Mouse (Mus musculus): ENCODE measurements at regions not wholly inside any gene's neighbourhood (a gene's known extent, or its start where the extent isn't known, plus 50 kb on each side); places are given as distances from the start of the nearest gene placed in this dataset.

DNA sequence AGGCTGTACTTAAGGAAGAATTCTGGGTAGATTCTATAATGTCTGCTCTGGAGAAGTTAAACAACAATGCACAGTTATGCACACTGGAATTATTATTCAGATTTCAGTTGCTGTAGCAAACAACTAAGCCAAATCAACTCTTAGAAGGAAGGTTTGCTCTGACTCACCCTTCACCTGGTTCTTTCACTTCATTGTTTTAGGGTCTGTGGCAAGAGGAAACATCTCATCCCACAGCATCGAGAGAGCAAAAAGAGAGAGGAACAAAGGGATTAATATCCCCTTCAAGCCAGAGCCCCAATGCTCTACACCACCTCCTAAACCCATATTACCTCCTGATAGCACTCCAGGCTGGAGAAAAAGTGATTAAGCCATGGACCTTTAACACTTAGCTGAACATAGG lies 373.4 kb upstream of the Meis1 start:
- Histone ChIP-seq H3K36me3 (ENCODE audit: control insufficient read depth, insufficient read depth) (no peaks in the 10 kb centered on the region), H3K27ac (ENCODE audit: low read length) (no peak overlapping the region), H3K4me1 (ENCODE audit: control insufficient read depth, insufficient read depth, low read length) (peaks cover 4% of the 10 kb centered on the region), H3K27me3 (ENCODE audit: control insufficient read depth, insufficient read depth, low read length) (no peaks in the 10 kb centered on the region), H3K9me3 (replicated peaks; ENCODE audit: control insufficient read depth, low read length) (no peaks in the 10 kb centered on the region), H3K4me3 (ENCODE audit: low read length) (no peak overlapping the region), H3K4me2 (ENCODE audit: low read depth, low read length) (no peak overlapping the region), H3K9ac (ENCODE audit: low read length) (no peak overlapping the region)
- ATAC-seq (replicated peaks; ENCODE audit: extremely low read depth, insufficient read depth, low FRiP score), result no peak
- 67% methylated on average over 1 of the region's 1 CpGs for WGBS

DNA sequence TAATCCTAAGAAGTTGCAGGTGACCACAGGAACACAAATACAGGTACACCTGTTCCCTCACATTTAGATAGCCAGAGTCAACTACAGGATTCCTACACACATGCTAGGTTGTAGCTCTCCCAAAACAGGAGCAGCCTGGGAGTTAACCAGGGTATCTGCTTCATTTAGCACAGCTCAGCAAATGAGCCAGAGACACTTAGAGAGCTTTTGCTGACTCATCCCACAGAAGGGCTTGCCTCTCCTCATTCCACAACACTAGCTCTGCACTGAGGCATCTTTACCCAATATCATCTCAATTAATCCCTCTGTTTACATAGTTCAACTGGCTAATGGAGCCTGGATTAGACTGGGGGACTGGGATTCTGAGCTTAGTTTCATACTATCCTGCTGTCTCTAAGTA lies 375.6 kb upstream of the Meis1 start:
- no peak for ATAC-seq (replicated peaks; ENCODE audit: extremely low read depth, insufficient read depth, low FRiP score)
- Histone ChIP-seq H3K4me1 (ENCODE audit: control insufficient read depth, insufficient read depth, low read length) (peaks cover 4% of the 10 kb centered on the region), H3K9me3 (replicated peaks; ENCODE audit: control insufficient read depth, low read length) (no peaks in the 10 kb centered on the region), H3K9ac (ENCODE audit: low read length) (no peak overlapping the region), H3K4me3 (ENCODE audit: low read length) (no peak overlapping the region), H3K27me3 (ENCODE audit: control insufficient read depth, insufficient read depth, low read length) (no peaks in the 10 kb centered on the region), H3K4me2 (ENCODE audit: low read depth, low read length) (no peak overlapping the region), H3K36me3 (ENCODE audit: control insufficient read depth, insufficient read depth) (no peaks in the 10 kb centered on the region), H3K27ac (ENCODE audit: low read length) (no peak overlapping the region)

DNA sequence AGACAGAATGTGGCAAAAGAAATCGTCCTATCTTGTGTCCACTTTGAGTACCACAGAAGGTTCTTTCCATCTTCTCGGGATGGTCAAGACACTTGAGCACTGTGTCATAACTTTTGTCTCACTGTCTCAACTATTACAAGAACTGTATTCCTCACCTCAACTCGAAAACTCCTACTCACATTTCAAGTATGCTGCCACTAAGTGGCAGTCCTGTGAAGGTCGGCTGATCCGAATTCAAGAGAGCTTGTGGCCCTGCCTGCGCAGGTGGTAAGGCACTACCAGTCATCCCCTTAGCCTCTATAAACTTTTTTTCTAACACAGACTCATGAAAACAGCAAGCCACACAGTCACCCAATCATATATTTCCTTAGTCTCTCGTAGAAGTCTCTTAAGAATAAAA lies 381.6 kb upstream of the Meis1 start:
- H3K4me3 ChIP-seq (ENCODE audit: low read length), result no peak overlapping the region
- H3K36me3 ChIP-seq (ENCODE audit: control insufficient read depth, insufficient read depth), result no peaks in the 10 kb centered on the region
- peaks cover 4% of the 10 kb centered on the region for H3K4me1 ChIP-seq (ENCODE audit: control insufficient read depth, insufficient read depth, low read length)
- H3K9ac ChIP-seq (ENCODE audit: low read length), result no peak overlapping the region
- H3K4me2 ChIP-seq (ENCODE audit: low read depth, low read length), result no peak overlapping the region
- no peaks in the 10 kb centered on the region for H3K9me3 ChIP-seq (replicated peaks; ENCODE audit: control insufficient read depth, low read length)
- no peak overlapping the region for H3K27ac ChIP-seq (ENCODE audit: low read length)
- WGBS, result 75% methylated on average over 7 of the region's 7 CpGs
- ATAC-seq (replicated peaks; ENCODE audit: extremely low read depth, insufficient read depth, low FRiP score), result no peak
- no peaks in the 10 kb centered on the region for H3K27me3 ChIP-seq (ENCODE audit: control insufficient read depth, insufficient read depth, low read length)

DNA sequence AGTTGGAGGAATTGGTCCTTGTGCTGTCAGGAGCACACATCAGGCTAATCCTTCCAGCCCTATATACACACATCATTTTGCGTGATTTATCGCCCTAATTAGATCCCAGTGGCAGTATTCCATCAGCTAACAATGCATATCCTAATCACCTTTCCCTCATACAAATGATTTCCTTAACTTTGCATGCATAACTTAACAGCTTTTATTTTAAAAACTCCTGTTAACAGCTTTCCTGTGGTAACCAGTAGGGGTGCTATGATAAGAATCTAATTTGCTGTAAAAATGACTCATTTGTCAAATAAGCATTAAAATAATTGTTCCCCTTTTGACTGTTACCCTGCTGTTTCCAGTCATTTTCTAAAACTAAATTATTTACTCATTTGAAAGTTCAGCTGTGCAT lies 401.4 kb upstream of the Meis1 start:
- no peak for ATAC-seq (replicated peaks; ENCODE audit: extremely low read depth, insufficient read depth, low FRiP score)
- Histone ChIP-seq H3K9me3 (replicated peaks; ENCODE audit: control insufficient read depth, low read length) (no peaks in the 10 kb centered on the region), H3K4me2 (ENCODE audit: low read depth, low read length) (no peak overlapping the region), H3K9ac (ENCODE audit: low read length) (no peak overlapping the region), H3K27me3 (ENCODE audit: control insufficient read depth, insufficient read depth, low read length) (no peaks in the 10 kb centered on the region), H3K36me3 (ENCODE audit: control insufficient read depth, insufficient read depth) (no peaks in the 10 kb centered on the region), H3K4me3 (ENCODE audit: low read length) (no peak overlapping the region), H3K27ac (ENCODE audit: low read length) (no peak overlapping the region), H3K4me1 (ENCODE audit: control insufficient read depth, insufficient read depth, low read length) (no peaks in the 10 kb centered on the region)
- 83% methylated on average over 2 of the region's 2 CpGs for WGBS

DNA sequence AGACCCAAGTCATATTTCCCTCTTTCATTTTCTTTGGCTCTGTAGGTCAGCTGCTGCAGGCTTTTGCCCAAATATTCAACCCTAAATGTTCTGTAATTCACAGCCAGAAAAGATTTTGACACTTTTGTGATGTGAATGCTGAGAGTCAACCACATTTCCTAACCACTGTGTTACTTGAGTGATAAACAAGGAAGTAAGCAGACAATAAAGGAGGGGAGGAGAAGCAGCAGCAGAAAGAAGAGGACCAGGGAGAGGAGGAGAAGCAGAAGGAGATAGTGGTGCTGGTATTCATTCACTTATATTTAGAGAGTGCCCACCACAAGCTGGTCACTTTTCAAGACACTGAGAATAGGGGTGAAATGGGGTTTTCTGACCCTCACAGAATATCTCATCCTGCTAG lies 404.5 kb upstream of the Meis1 start:
- H3K27me3 ChIP-seq (ENCODE audit: control insufficient read depth, insufficient read depth, low read length), result no peaks in the 10 kb centered on the region
- no peaks in the 10 kb centered on the region for H3K9me3 ChIP-seq (replicated peaks; ENCODE audit: control insufficient read depth, low read length)
- no peak overlapping the region for H3K4me3 ChIP-seq (ENCODE audit: low read length)
- H3K4me1 ChIP-seq (ENCODE audit: control insufficient read depth, insufficient read depth, low read length), result no peaks in the 10 kb centered on the region
- no peak overlapping the region for H3K9ac ChIP-seq (ENCODE audit: low read length)
- no peak overlapping the region for H3K27ac ChIP-seq (ENCODE audit: low read length)
- ATAC-seq (replicated peaks; ENCODE audit: extremely low read depth, insufficient read depth, low FRiP score), result no peak
- H3K36me3 ChIP-seq (ENCODE audit: control insufficient read depth, insufficient read depth), result no peaks in the 10 kb centered on the region
- no peak overlapping the region for H3K4me2 ChIP-seq (ENCODE audit: low read depth, low read length)

DNA sequence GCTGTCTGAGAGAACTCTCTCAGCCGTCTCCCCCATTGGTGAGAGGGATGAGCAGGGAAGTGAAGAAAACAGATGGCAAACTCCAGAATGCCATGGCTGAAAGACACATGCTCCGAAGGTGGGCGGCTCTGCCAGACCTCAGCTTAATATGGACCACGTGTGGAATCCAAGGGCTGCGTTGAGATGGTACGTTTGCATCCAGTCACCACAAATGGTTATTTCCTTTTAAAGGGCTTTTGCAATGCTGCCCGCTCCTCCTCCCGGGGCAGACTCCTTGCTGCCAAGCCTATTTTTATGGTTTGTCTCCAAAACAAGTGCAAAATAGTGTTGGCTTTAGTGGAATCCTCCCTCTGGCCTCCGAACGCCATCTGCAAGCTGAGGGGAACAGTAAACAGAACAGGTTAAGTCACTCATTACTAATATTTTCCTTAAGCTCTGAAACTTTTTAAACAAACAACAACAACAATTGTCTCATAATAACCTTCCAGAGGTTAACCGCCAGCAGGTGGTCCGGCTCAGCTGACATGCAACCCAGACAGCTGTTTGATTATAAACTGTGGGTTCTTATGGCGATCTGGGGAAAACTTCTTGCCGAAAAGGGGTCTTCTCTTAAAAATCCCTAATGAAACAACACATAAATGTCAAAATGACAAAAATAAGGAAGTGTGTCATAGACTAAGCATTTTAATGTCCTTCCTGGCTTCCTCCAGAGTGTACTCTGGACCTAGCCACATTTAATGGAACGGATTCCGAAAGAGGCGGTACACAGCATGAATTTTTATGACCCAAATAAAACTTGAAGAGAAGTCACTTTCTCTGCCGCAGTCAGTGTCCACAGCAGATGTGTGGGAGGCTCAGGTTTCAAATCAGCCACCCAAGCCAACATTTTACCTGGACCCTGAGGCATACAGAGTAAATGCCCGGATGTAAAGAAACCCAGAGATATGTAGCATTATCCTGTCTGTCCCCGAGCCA lies 405.3 kb upstream of the Meis1 start:
- H3K4me2 ChIP-seq (ENCODE audit: low read depth, low read length), result no peak overlapping the region
- no peak for ATAC-seq (replicated peaks; ENCODE audit: extremely low read depth, insufficient read depth, low FRiP score)

DNA sequence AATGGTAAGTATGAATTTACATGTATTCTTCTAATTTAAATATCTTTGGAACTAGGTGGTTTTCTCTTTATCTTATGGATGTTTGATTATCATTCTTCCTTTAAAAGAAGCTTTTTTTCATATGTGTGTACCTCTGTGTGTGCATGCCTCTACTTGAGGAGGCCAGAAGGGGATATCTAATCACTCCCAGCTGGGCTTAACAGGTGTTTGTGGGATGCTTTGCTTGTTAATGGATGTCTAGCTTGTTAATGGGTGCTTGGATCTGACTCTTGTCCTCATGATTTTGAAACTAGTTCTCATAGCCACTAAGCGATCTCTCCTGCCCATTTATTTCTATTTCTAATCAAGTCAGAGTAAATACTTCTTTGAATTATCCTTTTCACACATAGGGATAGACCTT lies 408.8 kb upstream of the Meis1 start:
- Histone ChIP-seq H3K4me1 (ENCODE audit: control insufficient read depth, insufficient read depth, low read length) (no peaks in the 10 kb centered on the region), H3K4me2 (ENCODE audit: low read depth, low read length) (no peak overlapping the region), H3K4me3 (ENCODE audit: low read length) (no peak overlapping the region), H3K36me3 (ENCODE audit: control insufficient read depth, insufficient read depth) (no peaks in the 10 kb centered on the region), H3K9ac (ENCODE audit: low read length) (no peak overlapping the region), H3K27ac (ENCODE audit: low read length) (no peak overlapping the region), H3K9me3 (replicated peaks; ENCODE audit: control insufficient read depth, low read length) (no peaks in the 10 kb centered on the region), H3K27me3 (ENCODE audit: control insufficient read depth, insufficient read depth, low read length) (no peaks in the 10 kb centered on the region)
- ATAC-seq (replicated peaks; ENCODE audit: extremely low read depth, insufficient read depth, low FRiP score), result no peak
- WGBS, result 84% methylated on average over 1 of the region's 1 CpGs

More for the DNA sequence above, 405.3 kb upstream of the Meis1 start:
- H3K9ac ChIP-seq (ENCODE audit: low read length), result no peak overlapping the region
- H3K4me1 ChIP-seq (ENCODE audit: control insufficient read depth, insufficient read depth, low read length), result no peaks in the 10 kb centered on the region
- no peak overlapping the region for H3K27ac ChIP-seq (ENCODE audit: low read length)
- H3K9me3 ChIP-seq (replicated peaks; ENCODE audit: control insufficient read depth, low read length), result no peaks in the 10 kb centered on the region
- no peaks in the 10 kb centered on the region for H3K36me3 ChIP-seq (ENCODE audit: control insufficient read depth, insufficient read depth)
- no peak overlapping the region for H3K4me3 ChIP-seq (ENCODE audit: low read length)
- WGBS, result 68% methylated on average over 20 of the region's 20 CpGs
- H3K27me3 ChIP-seq (ENCODE audit: control insufficient read depth, insufficient read depth, low read length), result no peaks in the 10 kb centered on the region

DNA sequence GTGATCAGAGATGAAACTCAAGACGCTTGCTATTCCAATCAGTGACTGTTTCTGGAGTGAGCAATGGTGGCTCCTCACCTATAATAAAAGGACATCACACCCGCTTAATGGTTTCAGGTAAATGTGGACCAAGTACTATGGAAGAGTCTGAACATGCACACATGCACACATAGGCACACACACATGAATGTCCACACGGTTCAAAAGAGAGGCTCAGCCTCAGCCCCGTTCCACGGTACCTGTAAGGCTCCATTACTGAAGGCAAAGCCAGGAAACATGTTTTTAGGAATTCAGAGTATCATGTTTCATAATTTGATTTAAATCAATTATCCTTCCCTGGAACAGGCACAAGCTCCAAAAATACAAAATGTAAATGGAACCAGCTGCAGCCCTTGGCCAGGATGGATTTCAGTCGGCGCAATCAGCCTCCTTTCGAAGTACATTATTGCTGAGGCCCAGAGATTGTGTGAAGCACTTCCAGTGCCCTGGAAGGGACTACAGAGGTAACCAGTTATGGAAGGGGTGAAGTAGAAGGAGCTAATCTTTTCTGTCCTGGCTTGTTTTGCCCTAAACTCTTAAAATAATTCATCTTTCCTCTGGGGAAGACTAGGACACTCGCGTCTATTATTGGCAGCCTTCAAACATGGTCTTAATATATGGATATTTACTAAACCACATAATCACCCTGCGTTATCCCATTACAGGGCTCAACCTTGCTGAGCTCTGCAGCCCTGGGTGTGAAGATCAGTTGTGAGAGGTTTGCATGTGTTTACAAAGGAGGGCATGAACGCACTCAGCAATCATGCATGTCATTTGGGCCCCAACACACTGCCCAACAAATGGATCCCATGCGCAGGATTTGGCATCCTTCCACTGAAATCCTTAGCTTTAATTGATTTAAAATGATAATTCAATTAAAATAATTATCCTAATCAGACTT lies 415.2 kb upstream of the Meis1 start:
- WGBS, result 82% methylated on average over 13 of the region's 13 CpGs
- Histone ChIP-seq H3K9ac (ENCODE audit: low read length) (no peak overlapping the region), H3K4me2 (ENCODE audit: low read depth, low read length) (no peak overlapping the region), H3K27me3 (ENCODE audit: control insufficient read depth, insufficient read depth, low read length) (no peaks in the 10 kb centered on the region), H3K4me1 (ENCODE audit: control insufficient read depth, insufficient read depth, low read length) (no peaks in the 10 kb centered on the region), H3K4me3 (ENCODE audit: low read length) (no peak overlapping the region), H3K36me3 (ENCODE audit: control insufficient read depth, insufficient read depth) (no peaks in the 10 kb centered on the region), H3K9me3 (replicated peaks; ENCODE audit: control insufficient read depth, low read length) (no peaks in the 10 kb centered on the region), H3K27ac (ENCODE audit: low read length) (no peak overlapping the region)
- no peak for ATAC-seq (replicated peaks; ENCODE audit: extremely low read depth, insufficient read depth, low FRiP score)

DNA sequence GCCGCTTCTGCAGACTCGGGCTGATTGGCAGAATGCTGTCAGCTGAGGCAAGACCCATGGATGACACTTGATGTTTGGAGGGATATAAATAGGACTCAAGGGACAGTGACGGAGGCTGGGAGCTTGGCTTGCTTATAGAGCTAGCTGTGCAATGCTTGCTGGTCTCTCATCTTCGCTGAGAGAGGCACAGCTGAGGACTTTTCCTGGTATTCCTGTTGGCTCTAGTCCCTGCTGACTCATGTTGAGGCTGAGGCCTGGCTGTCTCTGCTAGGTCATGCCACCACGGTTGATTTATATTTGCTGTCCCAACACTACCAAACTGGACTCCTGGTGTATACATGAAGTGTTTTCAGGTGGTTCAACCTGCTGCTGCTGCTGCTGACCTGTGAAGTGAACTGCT lies 419.6 kb upstream of the Meis1 start:
- Histone ChIP-seq H3K4me1 (ENCODE audit: control insufficient read depth, insufficient read depth, low read length) (no peaks in the 10 kb centered on the region), H3K36me3 (ENCODE audit: control insufficient read depth, insufficient read depth) (no peaks in the 10 kb centered on the region), H3K9me3 (replicated peaks; ENCODE audit: control insufficient read depth, low read length) (no peaks in the 10 kb centered on the region), H3K9ac (ENCODE audit: low read length) (no peak overlapping the region), H3K27me3 (ENCODE audit: control insufficient read depth, insufficient read depth, low read length) (no peaks in the 10 kb centered on the region), H3K4me3 (ENCODE audit: low read length) (no peak overlapping the region), H3K4me2 (ENCODE audit: low read depth, low read length) (no peak overlapping the region), H3K27ac (ENCODE audit: low read length) (no peak overlapping the region)
- 83% methylated on average over 5 of the region's 5 CpGs for WGBS
- no peak for ATAC-seq (replicated peaks; ENCODE audit: extremely low read depth, insufficient read depth, low FRiP score)
